Mouse (Mus musculus) heart, postnatal 0 days (tissue): ENCODE measurements around the gene Ppp2r5a.

Experiments
- CTCF ChIP-seq: IDR thresholded peaks from 2 replicates; pipeline ENCODE4 v1.5.1; 2016; ENCODE audit warnings: antibody characterized with exemption, control low read depth, low read depth
- EP300 ChIP-seq: IDR thresholded peaks from 2 replicates; pipeline ENCODE4 v1.6.1; 2016; ENCODE audit warnings: antibody characterized with exemption, low read depth

DNA sequence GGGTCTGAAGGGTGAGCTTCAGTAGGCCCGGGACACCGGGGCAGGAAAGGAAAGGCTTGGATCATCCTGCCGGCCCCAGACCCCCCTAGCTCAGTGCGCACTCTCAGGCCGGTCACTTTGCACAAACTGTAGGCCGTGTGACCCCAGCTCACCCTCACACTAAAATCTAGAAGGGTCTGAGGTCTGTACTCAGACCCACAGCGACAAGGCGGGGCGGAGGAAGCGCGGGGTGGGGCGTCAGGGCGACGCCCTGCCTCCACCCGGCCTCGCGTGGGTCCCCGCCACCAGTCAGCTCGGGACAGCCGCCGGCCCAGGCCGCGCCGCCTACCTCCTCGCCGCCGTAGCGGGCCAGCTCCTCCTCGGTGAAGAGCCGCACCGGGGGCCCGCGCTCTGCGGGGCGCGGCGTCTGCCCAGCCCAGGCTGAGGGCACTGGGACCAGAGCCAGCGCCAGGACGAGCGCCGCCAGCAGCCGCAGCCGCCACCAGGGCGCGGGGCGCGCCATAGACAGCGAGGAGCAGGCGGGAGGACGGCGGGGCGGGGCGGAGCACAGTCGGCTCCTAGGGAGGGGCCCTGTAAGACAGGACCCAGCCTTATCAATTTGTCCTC, 85.4 kb downstream of the Ppp2r5a start, which contains the start of gene Nenf:
- TF ChIP-seq EP300 (no peak), CTCF (peak; percentile 32; the same call in 1 of the 2 replicates)
